Mouse (Mus musculus): ENCODE measurements around the gene Stim1.
A peak's percentile ranks its signal among the peaks of the same experiment; 100 is the strongest.
"Not testable (repeated sequence)": the region's sequence is repeated elsewhere in the genome, so short reads cannot be mapped to it uniquely, and the experiment has no call there.

Gene Stim1

DNA sequence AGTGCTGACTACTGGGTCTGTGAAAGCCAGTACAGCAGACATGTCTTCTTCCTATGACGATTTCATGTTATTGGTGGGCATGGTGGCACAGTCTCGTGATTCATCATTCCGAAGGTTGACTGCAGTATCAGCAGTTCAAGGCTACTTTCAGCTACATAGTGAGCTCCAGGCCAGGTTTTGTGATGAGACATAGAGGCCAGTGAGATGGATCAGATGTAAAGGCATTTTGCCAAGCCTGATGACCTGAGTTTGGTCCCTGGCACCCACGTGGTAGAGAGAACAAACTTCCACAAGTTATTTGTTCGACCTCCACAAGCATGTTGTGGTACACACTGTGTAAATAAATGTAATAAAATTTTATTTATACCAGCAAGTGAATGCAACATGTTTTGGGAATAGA is 102.9 kb downstream of the Stim1 start:
- DNase-seq = no peak

DNA sequence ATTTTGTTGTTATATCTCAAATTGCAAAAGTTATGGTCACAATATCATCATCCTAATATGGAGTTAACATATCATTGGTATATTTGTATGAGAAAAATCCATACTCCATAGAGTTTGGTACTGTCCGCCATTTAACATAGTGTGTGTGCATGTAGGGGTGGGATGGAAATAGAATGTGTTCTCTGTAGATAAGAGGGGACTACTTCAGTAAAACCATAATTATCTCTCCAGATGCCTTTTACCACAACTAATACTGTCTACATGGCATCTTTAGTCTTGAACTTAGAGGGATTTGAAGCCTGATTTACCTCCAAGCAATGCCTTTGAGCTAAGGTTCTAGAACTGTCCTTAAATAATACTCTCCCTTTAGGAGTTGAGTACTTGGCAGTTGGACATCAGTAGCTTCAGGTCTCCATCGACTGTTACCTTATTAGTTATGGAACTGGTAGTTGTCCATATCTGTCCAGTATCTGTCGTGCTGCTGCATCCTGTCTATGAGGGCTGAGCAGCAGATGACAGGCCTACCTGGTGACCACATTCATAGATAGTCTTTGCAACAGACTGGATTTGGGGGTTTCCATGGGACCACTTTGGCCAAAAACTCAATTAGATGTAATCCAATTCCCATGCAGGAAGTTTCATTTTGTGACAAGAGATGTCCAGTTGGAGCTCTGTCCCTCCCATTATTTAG is 105.9 kb downstream of the Stim1 start:
- no peak for DNase-seq

DNA sequence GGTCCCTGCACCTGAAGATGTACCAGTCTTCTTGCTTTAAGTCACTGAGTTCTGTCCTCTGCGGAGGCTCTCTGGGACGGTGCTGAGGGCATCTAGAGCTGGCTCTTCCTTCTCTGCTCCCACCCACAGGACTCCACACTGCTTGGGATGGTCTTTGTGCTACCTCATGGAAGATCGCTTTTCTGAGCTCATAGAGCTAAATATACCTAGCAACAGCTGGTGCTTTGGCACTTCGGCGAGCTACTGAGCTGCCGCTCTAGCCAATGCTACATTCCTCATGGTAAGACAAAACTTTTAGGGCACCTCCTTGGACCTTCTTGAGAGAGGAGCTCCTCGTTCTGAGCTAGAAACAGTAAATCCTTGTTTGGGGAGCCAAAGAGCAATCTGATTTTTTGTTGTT is 115.6 kb downstream of the Stim1 start:
- no peak for DNase-seq

DNA sequence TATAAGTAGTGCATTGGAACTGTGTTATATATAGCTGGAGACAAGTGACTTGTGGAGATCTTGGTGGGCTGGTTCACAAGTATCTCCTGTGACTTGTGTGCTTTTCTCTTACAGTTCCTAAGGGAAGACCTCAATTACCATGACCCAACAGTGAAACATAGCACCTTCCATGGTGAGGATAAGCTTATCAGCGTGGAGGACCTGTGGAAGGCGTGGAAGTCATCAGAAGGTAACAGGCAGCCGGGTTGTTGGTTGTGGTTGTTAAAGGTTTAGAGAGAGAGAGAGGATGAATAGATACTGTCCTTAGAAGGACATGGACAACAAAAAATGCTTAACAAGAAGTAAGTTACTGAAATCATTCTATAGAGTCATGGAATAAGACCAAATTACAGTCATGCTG is 118.4 kb downstream of the Stim1 start:
- no peak for DNase-seq

DNA sequence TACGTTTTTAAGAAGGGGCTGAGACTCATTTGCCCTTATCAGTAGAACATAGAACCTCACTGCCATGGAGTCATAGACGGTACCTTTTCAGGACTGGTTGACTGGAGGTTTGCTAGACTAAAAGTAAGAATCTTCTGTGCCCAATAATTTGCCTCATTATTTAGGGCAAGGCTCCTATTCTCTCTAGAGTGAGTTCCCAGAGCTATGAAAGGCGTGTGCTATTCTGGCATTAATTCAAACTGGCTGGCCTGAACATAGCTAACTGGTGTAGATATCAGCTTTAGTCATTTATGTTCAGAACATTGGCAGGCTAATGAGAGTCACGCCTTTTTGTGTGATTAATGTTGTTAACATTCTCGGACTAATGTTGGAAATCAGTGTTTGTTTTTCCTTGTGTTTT is 121.5 kb downstream of the Stim1 start:
- DNase-seq = no peak

- DNase-seq = no peak
These were observed 126.3 kb downstream of the Stim1 start for GRCm38 (mm10) chr7:102393898-102394297.

DNA sequence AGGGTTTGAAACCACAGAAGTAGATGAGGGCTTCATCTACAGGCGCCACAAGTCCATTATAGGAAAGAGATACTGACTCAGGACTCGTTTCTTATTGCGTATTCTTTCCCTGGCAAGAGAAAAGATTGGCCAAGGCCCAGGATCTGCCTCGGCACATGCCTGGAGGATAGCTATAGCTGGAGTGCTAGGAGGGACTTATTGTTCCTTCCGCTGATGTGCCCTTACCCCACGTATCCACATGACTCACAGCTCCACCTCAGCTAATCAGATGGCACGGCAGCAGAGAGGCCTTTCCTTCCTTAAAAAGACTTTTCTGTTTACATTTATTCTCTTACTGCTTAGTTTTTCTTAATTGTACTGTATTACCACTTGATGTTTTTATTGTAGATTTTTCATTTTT is 128.3 kb downstream of the Stim1 start:
- DNase-seq = no peak

- DNase-seq = no peak
These were observed 128.7 kb downstream of the Stim1 start for GRCm38 (mm10) chr7:102396331-102396730.

DNA sequence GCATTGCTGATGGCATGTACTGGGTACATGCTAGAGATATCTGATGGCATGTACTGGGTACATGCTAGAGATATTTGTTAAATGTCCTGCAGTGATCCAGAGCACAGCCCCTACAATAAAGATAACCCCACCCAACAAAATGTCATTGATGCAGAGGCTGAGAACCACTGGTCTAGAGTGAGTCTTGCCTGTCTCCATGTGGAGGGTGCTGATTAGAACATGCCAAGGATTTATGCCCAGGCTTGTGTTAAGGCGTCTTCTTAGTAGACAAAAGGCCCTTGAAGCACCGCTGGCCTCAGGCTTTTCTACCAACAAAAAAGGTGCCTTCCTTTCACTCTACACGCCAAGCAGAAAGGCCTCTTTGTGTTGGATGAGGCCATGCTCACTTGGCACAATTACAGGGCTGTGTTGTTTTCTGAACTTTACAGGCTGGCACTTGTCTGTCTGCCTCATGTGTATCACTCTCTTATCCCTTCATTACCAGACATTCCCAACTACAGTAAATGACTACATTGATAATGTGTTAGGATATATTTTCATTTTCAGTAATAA is 131.7 kb downstream of the Stim1 start:
- DNase-seq = no peak

- no peak for DNase-seq
These were observed 136.5 kb downstream of the Stim1 start for GRCm38 (mm10) chr7:102404118-102404517.

- DNase-seq = no peak
These were observed 139.8 kb downstream of the Stim1 start for GRCm38 (mm10) chr7:102407440-102407839.

DNA sequence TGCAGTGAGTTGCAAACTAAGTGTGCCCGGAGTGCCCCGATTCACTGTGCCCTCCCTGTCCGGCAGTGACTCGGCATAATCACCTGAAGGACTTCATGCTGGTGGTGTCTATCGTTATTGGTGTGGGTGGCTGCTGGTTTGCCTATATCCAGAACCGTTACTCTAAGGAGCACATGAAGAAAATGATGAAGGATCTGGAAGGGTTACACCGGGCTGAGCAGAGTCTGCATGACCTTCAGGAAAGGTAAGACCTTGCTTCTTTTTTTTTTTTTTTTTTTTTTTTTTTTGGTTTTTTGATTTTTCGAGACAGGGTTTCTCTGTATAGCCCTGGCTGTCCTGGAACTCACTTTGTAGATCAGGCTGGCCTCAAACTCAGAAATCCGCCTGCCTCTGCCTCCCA is 147.7 kb downstream of the Stim1 start:
- not testable (repeated sequence) for DNase-seq

GRCm38 (mm10) chr7:102415841-102416240 is 148.2 kb downstream of the Stim1 start:
- DNase-seq = no peak

DNA sequence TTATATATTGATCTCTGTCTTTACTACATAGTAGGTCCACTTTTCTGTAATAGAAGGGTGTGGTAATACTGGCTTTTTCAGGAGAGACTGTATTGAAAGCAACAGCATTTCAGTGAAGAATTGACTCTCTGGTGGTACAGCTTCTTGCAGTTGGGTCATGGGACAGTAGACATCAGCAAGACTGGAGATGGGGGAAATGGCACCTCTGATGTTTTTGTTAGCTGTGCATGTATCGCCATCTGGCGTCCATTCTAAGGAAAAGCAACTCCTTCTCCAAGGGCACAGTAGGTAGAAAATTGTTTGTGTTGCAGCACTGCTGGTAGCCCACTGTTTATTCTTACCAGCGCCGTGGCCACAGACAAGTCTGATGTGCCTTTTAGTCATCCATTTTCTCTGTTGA is 149.8 kb downstream of the Stim1 start:
- peak; percentile 47 for DNase-seq

- no peak for DNase-seq
These were observed 154.4 kb downstream of the Stim1 start for GRCm38 (mm10) chr7:102422036-102422435.

GRCm38 (mm10) chr7:102425933-102426685 is 158.5 kb downstream of the Stim1 start:
- peak; percentile 40 for DNase-seq

DNA sequence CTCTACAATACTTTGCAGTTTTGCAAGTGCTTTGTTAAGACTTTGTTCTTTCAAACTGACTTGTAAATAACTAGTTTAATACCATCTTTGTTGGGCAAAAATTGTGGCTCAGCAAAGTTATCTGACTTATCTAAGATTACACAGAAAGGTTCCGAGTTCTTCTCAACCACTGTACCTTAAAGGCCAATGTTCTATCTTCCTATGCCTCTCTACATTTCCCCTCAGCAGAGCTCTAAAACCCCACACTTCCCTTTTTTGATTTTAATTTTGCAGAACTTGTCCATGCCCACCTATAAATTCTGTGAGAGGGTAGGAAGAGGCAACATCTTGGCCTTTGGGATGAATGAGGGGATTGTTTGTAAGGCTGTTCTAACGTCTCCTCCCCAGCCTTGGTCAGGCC is 166.7 kb downstream of the Stim1 start:
- DNase-seq = no peak

- DNase-seq = no peak
These were observed 173.4 kb downstream of the Stim1 start for GRCm38 (mm10) chr7:102440822-102441656.

GRCm38 (mm10) chr7:102441657-102442391 is 174.2 kb downstream of the Stim1 start, which contains the start of gene Rrm1:
Gene Rrm1 (plus strand): TSS chr7:102441695.
- DNase-seq = peak; percentile 94

- no peak for DNase-seq
These were observed 174.8 kb downstream of the Stim1 start for GRCm38 (mm10) chr7:102442432-102442831.

DNA sequence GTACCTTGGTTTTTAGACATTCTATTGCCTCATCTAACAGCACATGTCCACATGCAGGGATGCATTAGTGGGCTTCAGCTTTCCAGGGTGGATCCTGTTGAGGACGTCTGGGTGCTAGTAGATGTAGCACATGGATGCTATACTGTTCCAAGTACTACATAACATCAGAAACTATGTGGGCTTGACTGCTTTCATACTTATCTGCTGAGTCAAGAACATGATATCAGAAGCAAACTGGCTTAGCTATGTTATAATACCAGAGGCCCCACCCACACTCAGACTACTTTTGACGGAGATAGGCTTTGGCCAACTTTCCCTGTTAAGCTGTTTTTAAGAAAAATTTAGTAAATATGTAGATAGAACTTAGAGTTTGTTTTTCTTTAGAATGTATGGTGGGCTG is 176.7 kb downstream of the Stim1 start:
- DNase-seq = no peak

DNA sequence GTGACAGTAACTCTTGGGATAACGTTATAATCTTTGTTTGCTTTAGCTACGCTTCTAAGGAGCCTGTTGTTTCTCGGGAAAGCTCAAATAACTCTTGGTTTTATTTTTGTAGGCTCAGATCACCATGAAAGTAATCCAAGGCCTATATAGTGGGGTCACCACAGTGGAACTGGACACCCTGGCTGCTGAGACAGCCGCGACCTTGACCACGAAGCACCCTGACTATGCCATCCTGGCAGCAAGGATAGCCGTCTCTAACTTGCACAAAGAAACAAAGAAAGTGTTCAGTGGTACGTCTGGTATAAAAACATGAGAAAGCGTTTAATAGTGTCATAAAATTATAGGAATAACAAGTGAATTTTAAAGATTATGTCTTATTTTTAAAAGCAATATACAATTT is 178.8 kb downstream of the Stim1 start:
- no peak for DNase-seq
